7 mouse cellular contexts compared by ENCODE assay signal in the genomic region with DNA sequence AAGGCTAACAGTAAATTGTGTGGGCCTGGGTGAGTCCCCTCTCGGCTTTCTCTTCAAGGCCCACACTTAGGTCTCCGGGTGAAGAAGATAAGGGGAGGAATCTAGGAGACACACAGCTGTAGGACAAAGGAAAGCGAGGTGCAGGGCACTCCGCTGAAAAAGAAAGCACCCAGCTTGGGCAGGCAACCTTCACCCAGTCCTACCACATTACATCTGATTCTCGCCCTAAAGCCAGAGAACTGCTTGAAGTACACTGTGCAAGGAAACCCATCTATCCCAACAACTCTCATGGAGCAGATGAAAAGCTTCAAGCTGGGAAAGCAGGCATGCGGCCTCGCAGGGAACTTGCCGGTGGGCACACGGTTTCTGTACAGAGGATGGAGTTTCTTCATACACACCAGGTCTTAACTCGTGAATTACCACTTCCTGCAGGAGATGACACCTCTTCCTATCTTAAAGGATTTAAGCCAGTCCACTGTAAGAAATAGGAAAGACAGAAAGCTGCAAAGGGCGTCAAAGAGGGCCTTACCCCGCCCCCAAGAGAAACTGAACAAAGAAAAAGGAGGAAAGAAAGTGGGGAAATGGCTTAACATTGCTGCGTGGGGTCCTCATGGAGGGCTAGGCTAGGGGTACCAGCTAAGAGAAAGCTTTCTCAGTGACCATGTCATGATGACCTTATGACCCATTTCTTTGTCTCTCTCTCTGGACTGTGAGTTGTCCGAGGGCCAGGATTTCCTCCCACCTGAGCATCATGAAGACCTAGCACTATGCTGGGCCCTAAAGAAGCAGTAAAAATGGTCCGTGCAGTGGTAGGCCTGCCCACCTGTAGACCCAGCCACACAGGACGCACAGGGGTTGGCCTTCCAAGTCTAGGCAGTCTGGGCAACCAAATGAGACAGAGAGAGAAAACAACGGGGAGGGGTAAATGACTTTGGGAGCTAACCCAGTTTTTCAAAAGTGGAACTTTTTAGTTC. TPM values are rescaled to one million over a fixed set of nuclear protein-coding genes. Genes with fewer than 3 reads are reported as not detected.
A peak's percentile ranks its signal among the peaks of the same experiment; 100 is the strongest.
DNase-seq lines count a peak whose midpoint lies in the region; ATAC-seq and TF ChIP-seq lines count a peak whose summit lies in the region.

No protein-coding gene starts in this region.

- peak overlapping the region; percentile 92 for H3K4me3 ChIP-seq in forebrain, embryonic 10.5 days
- peak overlapping the region; percentile 93 for H3K4me3 ChIP-seq in hindbrain, embryonic 16.5 days (ENCODE audit: low read length)
- H3K4me3 ChIP-seq in lung, postnatal 0 days (ENCODE audit: low read depth, low read length): peak overlapping the region; percentile 98

- H3K27me3 ChIP-seq in forebrain, embryonic 10.5 days (ENCODE audit: poor library complexity, severe bottlenecking): no peaks in the 10 kb centered on the region
- no peaks in the 10 kb centered on the region for H3K27me3 ChIP-seq in hindbrain, embryonic 16.5 days (replicated peaks; ENCODE audit: control insufficient read depth, insufficient read depth, low read length)
- H3K27me3 ChIP-seq in lung, postnatal 0 days (replicated peaks; ENCODE audit: insufficient read depth, low read length): no peaks in the 10 kb centered on the region

- H3K4me2 ChIP-seq in hindbrain, embryonic 16.5 days (ENCODE audit: low read length): peak overlapping the region; percentile 59
- H3K4me2 ChIP-seq in lung, postnatal 0 days (replicated peaks; ENCODE audit: low read depth, low read length): peak overlapping the region; percentile 57

- intact Hi-C loops in gastrocnemius, postnatal 14 days (cut with DNase I; ENCODE audit: low total_unique reads): loop anchor here (2.0 kb wide), 1 partner anchor 172 kb away; no protein-coding TSS in a partner anchor

- WGBS in forebrain, embryonic 10.5 days: 50% methylated on average over 17 of the region's 17 CpGs
- WGBS in hindbrain, embryonic 16.5 days: 44% methylated on average over 17 of the region's 17 CpGs
- 49% methylated on average over 17 of the region's 17 CpGs for WGBS in lung, postnatal 0 days

- H3K4me1 ChIP-seq in forebrain, embryonic 10.5 days: peaks cover 45% of the 10 kb centered on the region
- H3K4me1 ChIP-seq in hindbrain, embryonic 16.5 days (ENCODE audit: control insufficient read depth, insufficient read depth, low read depth, low read length): peaks cover 25% of the 10 kb centered on the region
- peaks cover 13% of the 10 kb centered on the region; the same call in 1 of the 2 replicates for H3K4me1 ChIP-seq in lung, postnatal 0 days (ENCODE audit: insufficient read depth, low read depth, low read length)

- no peaks in the 10 kb centered on the region for H3K36me3 ChIP-seq in forebrain, embryonic 10.5 days (replicated peaks)
- no peaks in the 10 kb centered on the region for H3K36me3 ChIP-seq in hindbrain, embryonic 16.5 days (ENCODE audit: control insufficient read depth, insufficient read depth, low read length)
- H3K36me3 ChIP-seq in lung, postnatal 0 days (ENCODE audit: insufficient read depth, low read length): no peaks in the 10 kb centered on the region

- H3K9me3 ChIP-seq in forebrain, embryonic 10.5 days: no peaks in the 10 kb centered on the region
- H3K9me3 ChIP-seq in hindbrain, embryonic 16.5 days (ENCODE audit: control insufficient read depth, low read length): no peaks in the 10 kb centered on the region
- no peaks in the 10 kb centered on the region for H3K9me3 ChIP-seq in lung, postnatal 0 days (ENCODE audit: low read length)

- H3K27ac ChIP-seq in forebrain, embryonic 10.5 days: peak overlapping the region; percentile 99
- H3K27ac ChIP-seq in hindbrain, embryonic 16.5 days (ENCODE audit: low read depth, low read length): peak overlapping the region; percentile 99
- H3K27ac ChIP-seq in lung, postnatal 0 days (ENCODE audit: low read length): peak overlapping the region; percentile 100

- no peak for TF ChIP-seq EP300 in lung, postnatal 0 days (IDR thresholded peaks at IDR 0.05)

- no peak for TF ChIP-seq CTCF in lung, postnatal 0 days (IDR thresholded peaks at IDR 0.05)

- DNase-seq in thymus, postnatal 0 days (ENCODE audit: low spot score): peak; percentile 10
- no peak for DNase-seq in thymus, postnatal 36 days
- DNase-seq in forebrain, embryonic 10.5 days (ENCODE audit: extremely low spot score, low spot score): peak; percentile 44
- peak; percentile 30 for DNase-seq in lung, postnatal 0 days (ENCODE audit: low spot score)
- DNase-seq in gastrocnemius, postnatal 14 days: no peak
- no peak for DNase-seq in urinary bladder, adult 18-20 months (ENCODE audit: low spot score in 2 of 2)

- ATAC-seq in hindbrain, embryonic 16.5 days: no peak
- ATAC-seq in lung, postnatal 0 days: no peak

- peak overlapping the region; percentile 76 for H3K9ac ChIP-seq in hindbrain, embryonic 16.5 days (ENCODE audit: low read depth, low read length)
- peak overlapping the region; percentile 54 for H3K9ac ChIP-seq in lung, postnatal 0 days (replicated peaks; ENCODE audit: low read depth)

RNA-seq across cellular contexts. Expression of a gene that starts 1.1 kb away (rescaled TPM):
- polyA plus RNA-seq in thymus, postnatal 0 days (2015; fragmentation: Nextera tagmentation; extraction: Ambion mirVana): 16.6 and 18.4 TPM in 2 replicates
- polyA plus RNA-seq in forebrain, embryonic 10.5 days (2016; fragmentation: Nextera tagmentation; extraction: Ambion mirVana): 25.2 and 27.1 TPM in 2 replicates
- polyA plus RNA-seq in hindbrain, embryonic 16.5 days (2015; fragmentation: Nextera tagmentation; extraction: Ambion mirVana): 81.3 and 86.9 TPM in 2 replicates
- 77.6 and 77.9 TPM in 2 replicates for polyA plus RNA-seq in lung, postnatal 0 days (2015; fragmentation: Nextera tagmentation; extraction: Ambion mirVana)
- 10 to 100 TPM; 59.5 to 96.2 TPM for total RNA-seq in gastrocnemius, postnatal 14 days (2021)

Comparison
In these comparisons a context has a peak if more than half of its experiments do, and no peak if none do; other contexts are left out.
1. DNase-seq: peak in thymus, postnatal 0 days (single experiment), forebrain, embryonic 10.5 days (single experiment) and lung, postnatal 0 days (single experiment); none in thymus, postnatal 36 days (0 of 2), gastrocnemius, postnatal 14 days (single experiment) and urinary bladder, adult 18-20 months (0 of 2).
2. Peak in every context shown above with its lines, with median percentiles within 50 percentile points of each other: H3K27ac ChIP-seq and H3K4me3 ChIP-seq.